Mouse (Mus musculus) erythroblast, adult 5-6 weeks (primary cell): ENCODE measurements at regions not wholly inside any gene's neighbourhood (a gene's known extent, or its start where the extent isn't known, plus 50 kb on each side); places are given as distances from the start of the nearest gene placed in this dataset.
"Not testable (repeated sequence)": the region's sequence is repeated elsewhere in the genome, so short reads cannot be mapped to it uniquely, and the experiment has no call there.

Source experiments
- ATAC-seq: replicated peaks from 2 replicates; pipeline ENCODE4 v1.8.0; 2016; ENCODE audit warnings: moderate number of reproducible peaks, mild to moderate bottlenecking, moderate TSS enrichment, inconsistent platforms; ENCODE audit not compliant: poor library complexity, low FRiP score, severe bottlenecking

GRCm38 (mm10) chr19:8496561-8496960 is 91.7 kb upstream of the Slc22a30 start:
- ATAC-seq, result not testable (repeated sequence)

DNA sequence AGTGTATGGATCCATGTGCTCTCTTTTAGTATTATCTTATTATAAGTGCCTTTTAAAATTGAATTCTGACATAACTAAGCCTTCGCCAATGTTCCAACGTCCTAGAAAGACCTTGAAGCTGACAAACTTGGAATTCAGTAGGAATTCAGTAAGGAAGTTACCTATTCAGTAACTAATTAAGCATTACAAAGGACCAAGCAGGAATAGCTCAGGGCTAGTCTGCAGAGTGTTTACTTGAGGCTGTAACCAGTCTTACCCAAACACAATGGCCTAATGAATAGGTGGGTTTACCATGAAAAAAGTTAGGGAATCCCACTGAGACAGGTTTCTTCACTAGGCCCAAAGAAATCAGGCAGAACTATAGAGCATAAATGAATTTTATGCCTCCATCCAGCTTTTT is 92.6 kb upstream of the Slc22a30 start:
- ATAC-seq, result not testable (repeated sequence)

DNA sequence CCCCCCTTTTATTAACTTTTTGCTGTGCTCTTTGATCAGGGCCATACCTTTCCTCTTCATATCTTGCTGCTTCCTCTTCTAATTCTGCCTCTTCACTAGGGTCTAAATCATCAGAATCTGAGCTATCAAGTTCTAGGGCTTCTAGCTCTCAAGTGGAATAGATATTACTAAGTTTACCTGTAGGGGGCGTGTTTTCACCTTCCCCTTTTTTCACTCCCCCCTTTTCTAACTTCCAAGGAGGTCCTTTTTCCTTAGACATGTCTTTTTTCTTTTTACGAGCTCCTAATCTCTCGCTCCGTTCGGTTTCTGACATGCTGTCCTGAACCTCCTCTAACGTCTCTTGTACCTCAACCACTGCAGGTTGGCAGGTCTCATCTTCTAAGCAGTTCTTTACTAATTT is 73.3 kb upstream of the Slc22a8 start:
- not testable (repeated sequence) for ATAC-seq

DNA sequence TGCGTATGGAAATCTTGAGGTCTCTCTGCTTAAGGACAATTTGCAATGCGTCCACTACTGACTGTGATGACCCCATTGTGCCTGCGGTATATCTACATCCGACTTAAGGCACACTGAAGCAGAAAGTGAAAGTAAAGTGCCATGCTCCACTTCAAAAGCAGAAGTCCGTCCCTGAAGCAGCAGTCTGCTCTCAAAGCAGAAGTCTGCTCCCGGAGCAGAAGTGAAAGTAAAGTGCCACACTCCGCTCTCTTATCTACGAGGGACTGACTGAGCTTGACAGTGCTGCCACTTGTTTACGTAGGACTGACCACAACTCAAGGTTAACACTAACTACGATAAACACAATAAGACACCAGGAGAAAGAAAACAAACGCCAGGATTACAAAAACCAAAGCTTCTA is 72.8 kb upstream of the Slc22a8 start:
- peak; percentile 93 for ATAC-seq

DNA sequence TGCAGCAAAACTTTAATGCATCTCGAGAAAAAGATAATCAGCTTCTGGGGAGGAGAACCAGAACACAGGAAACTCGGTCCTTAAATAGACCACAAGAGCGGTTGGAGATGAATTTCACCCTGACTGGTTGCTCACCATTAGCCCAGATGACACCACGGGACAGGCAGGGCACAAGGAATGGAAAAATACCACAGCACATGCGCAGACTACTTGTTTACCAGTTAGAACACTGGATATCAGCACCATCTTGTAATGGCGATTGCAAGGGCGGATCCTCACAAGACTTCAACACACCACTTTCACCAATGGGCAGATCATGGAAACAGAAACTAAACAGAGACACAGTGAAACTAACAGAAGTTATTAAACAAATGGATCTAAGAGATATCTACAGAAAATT is 72.1 kb upstream of the Slc22a8 start:
- not testable (repeated sequence) for ATAC-seq

DNA sequence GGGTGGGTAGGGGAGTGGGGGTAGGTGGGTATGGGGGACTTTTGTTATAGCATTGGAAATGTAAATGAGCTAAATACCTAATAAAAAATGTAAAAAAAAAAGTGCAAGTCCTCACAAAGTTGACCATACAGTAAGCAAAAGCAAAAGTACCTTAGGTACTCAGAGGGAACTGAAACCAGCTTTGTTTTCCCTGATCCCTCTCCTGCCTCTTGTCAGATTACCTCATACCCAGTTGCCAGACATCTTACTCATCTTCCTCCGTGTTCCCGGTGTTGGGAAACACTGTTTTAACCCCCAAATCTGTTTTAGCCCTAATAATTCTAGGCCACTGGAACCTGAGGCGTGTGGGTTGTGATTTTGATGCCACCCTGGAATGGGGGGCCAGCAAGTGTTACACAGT is 56.5 kb upstream of the Slc22a8 start:
- ATAC-seq, result no peak

- no peak for ATAC-seq
These were observed 55.0 kb upstream of the Slc22a8 start for GRCm38 (mm10) chr19:8536085-8536484.
